Mouse (Mus musculus): Measurements from ENCODE around the gene Bcas1. TPM values are rescaled to one million over a fixed set of nuclear protein-coding genes. Genes with fewer than 3 reads are reported as not detected.

Bcas1 gene
- polyA plus RNA-seq, 1 experiment from 2014 or later: 33.0 TPM

DNA sequence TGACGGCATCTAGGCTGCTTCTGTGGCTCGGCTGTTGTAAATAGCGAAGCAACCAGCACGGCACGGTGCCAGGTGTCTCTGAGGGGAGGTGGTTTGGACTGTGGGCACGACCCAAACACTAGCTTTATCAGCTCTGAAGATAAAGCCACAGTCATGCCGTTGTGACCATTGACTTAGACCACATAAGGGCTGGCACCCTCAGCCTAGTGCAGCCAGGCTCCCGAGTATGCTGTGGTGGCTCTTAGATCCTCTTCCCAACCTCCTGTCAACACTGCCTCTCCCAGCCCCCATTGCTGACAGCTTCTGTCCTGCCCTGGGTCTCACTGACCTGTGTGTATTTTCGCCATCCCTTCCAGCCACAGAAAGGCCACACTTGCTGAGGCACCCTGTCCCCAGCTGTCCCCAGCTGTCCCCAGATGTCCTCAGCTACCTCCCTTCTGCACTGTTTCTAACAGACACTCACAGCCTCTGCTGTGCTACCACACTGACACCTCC is 91.3 kb downstream of the Bcas1 start:
- no peaks in the 10 kb centered on the region for H3K4me1 ChIP-seq (replicated peaks; ENCODE audit: control insufficient read depth, insufficient read depth)
- no peak overlapping the region for H3K9ac ChIP-seq (ENCODE audit: low read length)
- H3K36me3 ChIP-seq (ENCODE audit: control insufficient read depth, insufficient read depth, low read length): no peaks in the 10 kb centered on the region
- no peak overlapping the region for H3K27ac ChIP-seq (replicated peaks)
- no peak overlapping the region for H3K4me3 ChIP-seq (ENCODE audit: low read depth, low read length)
- H3K27me3 ChIP-seq (ENCODE audit: control insufficient read depth, insufficient read depth, low read length): no peaks in the 10 kb centered on the region
- no peak overlapping the region for H3K4me2 ChIP-seq (replicated peaks; ENCODE audit: low read depth)
- DNase-seq (ENCODE audit: low spot score): no peak
- 53% methylated on average over 9 of the region's 9 CpGs for WGBS
- no peak for ATAC-seq (ENCODE audit: low FRiP score, low TSS enrichment)
- no peaks in the 10 kb centered on the region for H3K9me3 ChIP-seq (ENCODE audit: control insufficient read depth, low read length)
- TF ChIP-seq EP300 (optimal IDR thresholded peaks at IDR 0.05) (no peak), CTCF (IDR thresholded peaks at IDR 0.05; ENCODE audit: low read depth) (no peak)

DNA sequence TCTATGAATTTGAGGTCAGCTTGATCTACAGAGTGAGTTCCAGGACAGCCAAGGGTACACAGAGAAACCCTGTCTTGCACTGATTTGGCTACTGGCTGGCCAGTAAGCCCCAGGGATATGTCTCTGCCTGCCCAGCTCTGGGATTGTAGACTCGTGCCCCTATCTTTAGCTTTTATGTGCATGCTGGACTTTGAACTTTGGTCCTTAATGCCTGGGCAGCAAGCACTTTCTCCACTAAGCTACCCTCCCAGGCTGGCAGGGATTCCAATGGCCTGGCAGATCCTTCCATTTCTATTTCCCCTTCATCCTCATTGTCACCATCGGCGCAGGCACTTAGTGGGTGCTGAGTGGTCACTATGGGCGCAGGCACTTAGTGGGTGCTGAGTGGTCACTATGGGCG is 92.5 kb downstream of the Bcas1 start:
- Histone ChIP-seq H3K4me1 (replicated peaks; ENCODE audit: control insufficient read depth, insufficient read depth) (no peaks in the 10 kb centered on the region), H3K36me3 (ENCODE audit: control insufficient read depth, insufficient read depth, low read length) (no peaks in the 10 kb centered on the region), H3K9me3 (ENCODE audit: control insufficient read depth, low read length) (no peaks in the 10 kb centered on the region), H3K9ac (ENCODE audit: low read length) (no peak overlapping the region), H3K4me2 (replicated peaks; ENCODE audit: low read depth) (no peak overlapping the region), H3K27me3 (ENCODE audit: control insufficient read depth, insufficient read depth, low read length) (no peaks in the 10 kb centered on the region), H3K27ac (replicated peaks) (no peak overlapping the region), H3K4me3 (ENCODE audit: low read depth, low read length) (no peak overlapping the region)
- ATAC-seq (ENCODE audit: low FRiP score, low TSS enrichment): no peak; the same call in 1 of the 2 replicates
- no peak for DNase-seq (ENCODE audit: low spot score)
- WGBS: 89% methylated on average over 5 of the region's 5 CpGs
- no peak for TF ChIP-seq CTCF (IDR thresholded peaks at IDR 0.05; ENCODE audit: low read depth)
- TF ChIP-seq EP300 (optimal IDR thresholded peaks at IDR 0.05): no peak

DNA sequence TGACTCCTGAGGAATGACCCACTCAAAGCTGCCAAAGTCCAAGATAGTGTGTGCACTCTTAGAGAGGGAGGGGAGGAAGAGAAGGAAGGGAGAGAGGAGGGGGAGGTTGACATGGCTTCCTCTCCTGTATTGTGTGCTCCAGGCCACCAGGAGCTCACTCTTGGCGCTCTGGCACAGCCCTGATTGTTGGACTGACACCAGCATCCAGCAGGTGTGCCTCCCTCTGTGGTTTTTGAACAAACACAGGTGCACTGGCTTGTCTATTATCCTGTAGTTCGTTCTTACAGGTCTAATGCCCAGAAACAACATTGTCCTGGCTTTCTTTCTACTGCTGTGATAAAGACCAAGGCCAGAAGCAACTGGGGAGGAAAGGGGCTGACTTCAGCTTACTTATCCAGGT is 95.8 kb downstream of the Bcas1 start:
- Histone ChIP-seq H3K27me3 (ENCODE audit: control insufficient read depth, insufficient read depth, low read length) (no peaks in the 10 kb centered on the region), H3K4me1 (replicated peaks; ENCODE audit: control insufficient read depth, insufficient read depth) (no peaks in the 10 kb centered on the region), H3K4me2 (replicated peaks; ENCODE audit: low read depth) (no peak overlapping the region), H3K9ac (ENCODE audit: low read length) (no peak overlapping the region), H3K36me3 (ENCODE audit: control insufficient read depth, insufficient read depth, low read length) (no peaks in the 10 kb centered on the region), H3K4me3 (ENCODE audit: low read depth, low read length) (no peak overlapping the region), H3K9me3 (ENCODE audit: control insufficient read depth, low read length) (no peaks in the 10 kb centered on the region), H3K27ac (replicated peaks) (no peak overlapping the region)
- TF ChIP-seq CTCF (IDR thresholded peaks at IDR 0.05; ENCODE audit: low read depth): peak; percentile 30; the same call in 1 of the 2 replicates
- TF ChIP-seq EP300 (optimal IDR thresholded peaks at IDR 0.05): no peak
- DNase-seq (ENCODE audit: low spot score) (peak; percentile 69), ATAC-seq (ENCODE audit: low FRiP score, low TSS enrichment) (peak; percentile 76)
- WGBS: 39% methylated on average over 2 of the region's 2 CpGs

DNA sequence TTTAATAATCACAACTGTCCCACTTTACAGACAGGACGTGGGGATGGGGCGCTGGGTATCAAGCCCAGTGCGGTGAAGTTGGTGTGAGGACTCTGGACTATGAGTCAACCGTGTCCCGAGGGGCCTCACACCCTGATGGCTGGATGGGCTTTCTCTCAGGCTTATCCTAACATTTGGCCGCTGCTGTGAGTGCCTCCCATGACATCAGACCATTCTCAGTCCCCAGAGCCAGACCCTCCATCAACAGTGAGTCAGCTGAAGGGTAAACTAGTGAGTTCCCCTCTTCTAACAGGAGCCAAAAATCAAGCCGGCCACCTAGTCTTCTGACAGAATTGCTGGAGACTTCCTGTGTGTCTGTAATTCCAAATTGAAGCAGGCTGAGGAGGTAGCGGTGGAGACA is 97.2 kb downstream of the Bcas1 start:
- no peaks in the 10 kb centered on the region for H3K4me1 ChIP-seq (replicated peaks; ENCODE audit: control insufficient read depth, insufficient read depth)
- H3K4me2 ChIP-seq (replicated peaks; ENCODE audit: low read depth): no peak overlapping the region
- H3K4me3 ChIP-seq (ENCODE audit: low read depth, low read length): no peak overlapping the region
- ATAC-seq (ENCODE audit: low FRiP score, low TSS enrichment) (peak; percentile 68), DNase-seq (ENCODE audit: low spot score) (peak; percentile 41)
- peak overlapping the region; percentile 40; the same call in 1 of the 2 replicates for H3K27ac ChIP-seq (replicated peaks)
- no peaks in the 10 kb centered on the region for H3K27me3 ChIP-seq (ENCODE audit: control insufficient read depth, insufficient read depth, low read length)
- H3K9ac ChIP-seq (ENCODE audit: low read length): no peak overlapping the region
- TF ChIP-seq EP300 (optimal IDR thresholded peaks at IDR 0.05): no peak
- no peak for TF ChIP-seq CTCF (IDR thresholded peaks at IDR 0.05; ENCODE audit: low read depth)
- no peaks in the 10 kb centered on the region for H3K36me3 ChIP-seq (ENCODE audit: control insufficient read depth, insufficient read depth, low read length)
- WGBS: 36% methylated on average over 8 of the region's 8 CpGs
- no peaks in the 10 kb centered on the region for H3K9me3 ChIP-seq (ENCODE audit: control insufficient read depth, low read length)

DNA sequence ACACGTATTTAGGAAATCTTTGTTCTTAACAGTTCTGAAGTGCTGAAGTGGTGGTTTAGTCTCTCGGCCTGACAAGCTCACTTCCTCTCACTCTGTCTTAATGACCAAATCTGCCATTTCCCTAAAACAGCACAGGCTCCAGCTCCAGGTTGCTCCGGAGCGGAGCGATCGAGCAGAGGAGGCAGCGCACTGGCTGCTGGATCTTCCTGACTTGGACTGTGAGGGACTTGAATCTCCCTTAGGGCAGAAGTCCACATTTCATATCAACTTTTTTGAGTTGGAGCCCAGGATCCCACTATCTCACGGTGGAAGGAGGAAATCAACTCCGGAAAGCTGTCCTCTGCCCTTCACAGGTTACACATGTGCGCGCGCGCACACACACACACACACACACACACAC is 97.7 kb downstream of the Bcas1 start:
- no peak for TF ChIP-seq EP300 (optimal IDR thresholded peaks at IDR 0.05)
- TF ChIP-seq CTCF (IDR thresholded peaks at IDR 0.05; ENCODE audit: low read depth): no peak
- H3K9me3 ChIP-seq (ENCODE audit: control insufficient read depth, low read length): no peaks in the 10 kb centered on the region
- no peak for DNase-seq (ENCODE audit: low spot score)
- H3K4me2 ChIP-seq (replicated peaks; ENCODE audit: low read depth): no peak overlapping the region
- WGBS: 78% methylated on average over 13 of the region's 13 CpGs
- no peaks in the 10 kb centered on the region for H3K4me1 ChIP-seq (replicated peaks; ENCODE audit: control insufficient read depth, insufficient read depth)
- no peak overlapping the region for H3K4me3 ChIP-seq (ENCODE audit: low read depth, low read length)
- no peak for ATAC-seq (ENCODE audit: low FRiP score, low TSS enrichment)
- no peaks in the 10 kb centered on the region for H3K36me3 ChIP-seq (ENCODE audit: control insufficient read depth, insufficient read depth, low read length)
- 0 out of 2 replicates have a peak overlapping the region, but pooled peaks have one; percentile 40 for H3K27ac ChIP-seq (replicated peaks)
- no peaks in the 10 kb centered on the region for H3K27me3 ChIP-seq (ENCODE audit: control insufficient read depth, insufficient read depth, low read length)
- no peak overlapping the region for H3K9ac ChIP-seq (ENCODE audit: low read length)

DNA sequence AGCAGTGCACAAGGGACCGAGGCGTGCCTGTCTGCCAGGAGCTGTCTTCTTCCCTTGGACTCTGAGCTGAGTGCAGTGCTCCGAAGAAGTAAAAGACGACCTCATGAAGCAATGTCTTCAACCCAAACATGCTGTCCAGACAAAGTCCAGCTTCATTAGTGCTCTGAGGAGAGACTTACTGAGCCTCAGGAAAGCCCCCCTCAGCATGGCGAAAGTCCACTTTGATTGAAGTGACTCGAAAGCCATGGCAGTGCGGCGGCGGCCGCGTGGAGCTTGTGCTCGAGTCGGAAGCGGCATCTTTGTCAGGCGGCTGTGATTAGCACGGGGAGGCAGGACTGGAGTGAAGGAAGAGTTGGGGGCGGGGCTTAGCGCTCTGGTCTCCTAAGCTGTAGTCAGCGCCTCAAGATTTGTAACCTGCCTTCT is 103.7 kb downstream of the Bcas1 start:
- Histone ChIP-seq H3K4me3 (ENCODE audit: low read depth, low read length) (peak overlapping the region; percentile 32), H3K9me3 (ENCODE audit: control insufficient read depth, low read length) (no peaks in the 10 kb centered on the region), H3K27me3 (ENCODE audit: control insufficient read depth, insufficient read depth, low read length) (no peaks in the 10 kb centered on the region), H3K4me2 (replicated peaks; ENCODE audit: low read depth) (peak overlapping the region; percentile 60), H3K4me1 (replicated peaks; ENCODE audit: control insufficient read depth, insufficient read depth) (peaks cover 3% of the 10 kb centered on the region), H3K27ac (replicated peaks) (peak overlapping the region; percentile 35; the same call in 1 of the 2 replicates), H3K36me3 (ENCODE audit: control insufficient read depth, insufficient read depth, low read length) (no peaks in the 10 kb centered on the region), H3K9ac (ENCODE audit: low read length) (peak overlapping the region; percentile 56)
- ATAC-seq (ENCODE audit: low FRiP score, low TSS enrichment) (peak; percentile 32; the same call in 1 of the 2 replicates), DNase-seq (ENCODE audit: low spot score) (peak; percentile 81)
- 4% methylated on average over 19 of the region's 19 CpGs for WGBS
- TF ChIP-seq CTCF (IDR thresholded peaks at IDR 0.05; ENCODE audit: low read depth) (no peak), EP300 (optimal IDR thresholded peaks at IDR 0.05) (no peak)
